Mouse (Mus musculus) spleen, adult 18-20 months (tissue): ENCODE measurements at regions not wholly inside any gene's neighbourhood (a gene's known extent, or its start where the extent isn't known, plus 50 kb on each side); places are given as distances from the start of the nearest gene placed in this dataset.

Source experiments
- DNase-seq, 2 experiments: peaks; one replicate each; pipeline ENCODE4 v3.0.0; 2022; ENCODE audit warnings: mixed read lengths in 2 of 2

DNA sequence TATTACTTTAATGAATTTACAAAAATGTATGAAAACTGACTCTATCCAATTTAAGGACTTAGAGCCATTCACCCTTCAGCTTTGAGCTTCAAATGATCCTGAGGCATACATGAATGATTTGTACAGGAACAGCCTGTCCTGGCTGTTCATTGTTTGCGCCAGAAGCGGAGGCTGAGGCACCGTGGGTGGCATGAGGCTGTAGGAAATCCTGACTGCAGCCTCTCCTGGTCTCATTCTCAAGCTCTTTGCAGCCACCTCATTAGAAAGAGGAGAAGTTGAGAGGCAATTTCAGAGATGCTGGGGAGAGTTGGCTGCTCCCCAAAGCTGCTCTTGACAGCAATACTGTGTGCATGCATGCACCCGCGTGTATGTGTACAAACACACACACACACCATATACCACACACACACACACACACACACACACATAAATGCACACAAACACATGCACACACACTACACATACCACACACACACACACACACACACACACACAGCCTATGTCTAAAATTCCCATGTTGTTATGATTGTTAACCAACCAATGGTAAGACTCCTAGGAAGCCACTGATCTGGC is 434.9 kb upstream of the Btbd3 start:
- no peak for DNase-seq

- DNase-seq, result no peak
These were observed 441.4 kb upstream of the Btbd3 start for GRCm38 (mm10) chr2:137814945-137815344.

- no peak for DNase-seq
These were observed 447.7 kb upstream of the Btbd3 start for GRCm38 (mm10) chr2:137808401-137809230.

DNA sequence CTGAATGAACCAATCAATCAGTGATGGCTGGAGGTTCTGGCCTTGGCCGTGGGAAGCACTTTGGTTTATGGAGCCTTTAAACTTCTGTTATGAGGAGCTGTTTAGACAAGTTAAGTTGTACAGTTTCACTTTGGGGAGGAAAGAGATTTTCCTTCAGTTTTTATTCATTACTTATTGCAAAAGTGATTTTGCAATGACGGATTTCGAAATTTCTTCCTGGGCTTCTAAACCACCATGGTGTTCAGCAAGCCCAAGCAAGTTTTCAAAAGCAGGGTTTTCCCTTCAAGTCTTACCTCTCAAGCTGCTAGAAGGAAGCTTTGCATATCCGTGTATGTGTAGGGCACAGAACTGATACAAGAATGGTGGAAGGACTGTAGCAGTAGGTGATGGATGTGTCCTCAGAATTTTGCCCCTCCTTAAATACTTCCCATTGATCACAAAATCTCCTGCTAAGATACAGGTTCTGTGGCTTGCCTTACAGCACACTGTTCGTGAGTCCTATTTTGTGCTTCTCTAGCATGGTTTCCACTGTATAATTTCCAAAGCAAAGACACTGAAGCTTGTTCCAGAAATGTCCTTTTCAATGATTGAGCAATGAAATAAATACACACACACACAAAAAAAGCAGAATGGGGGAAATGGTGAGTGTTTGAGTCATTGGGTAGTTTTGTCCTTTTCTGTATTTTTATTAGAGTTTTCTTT is 448.6 kb upstream of the Btbd3 start:
- DNase-seq, result no peak

- DNase-seq, result no peak
These were observed 461.5 kb upstream of the Btbd3 start for GRCm38 (mm10) chr2:137794841-137795240.

GRCm38 (mm10) chr2:137784091-137784490 is 472.3 kb upstream of the Btbd3 start:
- DNase-seq, result no peak

DNA sequence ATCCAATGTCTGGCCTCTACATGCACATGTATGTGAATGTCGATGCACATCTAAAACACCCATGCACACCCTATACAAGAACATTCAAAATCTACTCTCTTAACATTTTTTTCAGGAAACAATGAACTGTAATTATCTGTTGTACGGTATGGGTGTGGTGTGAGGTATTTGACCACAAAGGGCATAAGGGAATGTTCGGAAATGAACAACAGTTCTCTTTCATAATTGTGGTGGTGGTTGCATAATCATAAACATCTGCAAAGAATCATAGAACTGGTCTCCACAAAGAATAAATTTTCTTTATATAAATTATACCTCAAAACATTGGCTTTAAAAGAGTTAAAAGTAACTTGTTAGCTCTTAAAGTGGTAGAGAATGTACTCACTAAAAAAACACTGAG is 478.9 kb upstream of the Btbd3 start:
- no peak for DNase-seq

DNA sequence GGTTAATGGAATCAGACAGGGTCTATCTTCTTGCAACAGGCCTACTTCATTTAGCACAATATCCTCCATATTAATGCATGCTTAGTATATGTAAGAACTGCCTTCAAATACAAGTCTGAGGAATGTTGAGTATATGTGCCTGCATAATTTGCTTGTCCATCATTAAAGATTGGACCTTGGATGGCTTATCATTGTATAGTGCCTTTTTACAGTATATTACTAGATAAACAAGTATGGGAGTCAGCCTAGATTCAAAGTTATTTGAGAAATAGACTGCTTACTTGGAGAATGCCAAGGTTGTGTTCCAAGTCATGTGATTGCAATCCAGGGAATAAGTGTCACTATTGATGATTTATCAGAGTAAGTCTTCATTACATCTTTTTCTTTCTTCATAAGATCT is 491.6 kb upstream of the Btbd3 start:
- no peak for DNase-seq

GRCm38 (mm10) chr2:137759455-137759854 is 496.9 kb upstream of the Btbd3 start:
- no peak for DNase-seq

DNA sequence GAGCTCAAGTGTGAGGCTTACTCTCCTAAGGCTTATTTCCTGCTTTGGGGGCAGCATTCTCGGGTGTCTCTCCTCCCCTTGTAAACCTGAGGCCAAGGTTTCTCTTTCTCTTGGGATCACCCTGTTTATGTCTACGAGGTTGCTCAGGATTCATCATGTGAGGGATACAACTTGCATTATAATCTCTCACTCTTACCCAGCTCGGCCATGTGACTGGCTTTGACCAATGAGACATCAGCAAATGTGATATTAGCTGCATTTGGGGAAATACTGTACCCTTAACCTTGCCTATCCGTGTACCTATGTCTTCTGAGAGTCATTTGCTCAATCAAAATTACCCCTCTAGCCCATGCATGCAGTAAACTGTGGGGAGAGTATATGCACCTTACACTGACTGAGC is 498.0 kb upstream of the Btbd3 start:
- no peak for DNase-seq

DNA sequence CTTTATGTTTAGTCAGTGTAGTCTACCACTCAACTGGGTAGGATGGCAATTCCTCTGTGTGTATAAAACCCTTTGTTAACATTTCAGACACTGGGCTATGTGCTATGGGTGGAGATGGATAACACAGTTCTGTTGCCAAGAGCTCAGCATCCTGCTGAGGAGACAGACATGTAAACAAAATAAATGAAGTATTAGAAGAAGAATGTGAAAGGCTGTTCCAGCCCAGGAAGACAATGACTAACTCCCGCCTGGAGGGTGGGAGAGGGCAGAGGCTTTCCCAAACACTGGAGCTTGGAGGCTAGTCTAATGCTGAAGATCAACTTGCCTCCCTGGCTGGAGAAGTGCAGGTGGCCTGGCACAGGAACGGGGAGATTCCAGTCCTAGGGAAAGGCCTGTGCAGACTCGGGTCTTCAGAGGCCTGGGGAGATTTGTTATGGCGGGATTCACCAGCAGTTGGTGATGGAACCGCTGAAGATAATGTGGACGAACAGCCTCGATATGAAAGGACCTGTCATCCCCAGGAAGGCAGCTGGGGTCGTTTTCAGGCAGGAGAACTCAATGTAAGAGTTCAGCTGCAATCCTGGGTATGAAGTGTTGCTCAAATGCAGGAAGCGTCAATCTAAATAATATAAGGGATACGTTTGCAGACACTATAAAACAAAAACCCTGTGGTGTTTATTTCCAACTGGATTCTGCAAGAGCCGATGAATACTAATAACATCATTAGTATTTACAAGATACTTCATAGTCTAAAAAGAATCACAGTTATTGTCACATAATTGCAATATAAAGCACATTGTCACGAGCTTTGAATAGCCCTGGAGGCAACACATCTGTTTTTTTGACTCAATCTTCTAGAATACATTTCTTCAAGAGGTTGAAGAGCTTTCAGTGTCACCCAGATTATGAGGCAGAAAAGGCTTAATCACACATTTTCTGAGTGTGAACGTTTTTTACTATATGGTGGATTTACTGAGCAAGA is 498.8 kb upstream of the Btbd3 start:
- no peak for DNase-seq

GRCm38 (mm10) chr2:137756220-137756619 is 500.1 kb upstream of the Btbd3 start:
- DNase-seq, result no peak

- DNase-seq, result no peak
These were observed 501.9 kb upstream of the Btbd3 start for GRCm38 (mm10) chr2:137754481-137754880.

DNA sequence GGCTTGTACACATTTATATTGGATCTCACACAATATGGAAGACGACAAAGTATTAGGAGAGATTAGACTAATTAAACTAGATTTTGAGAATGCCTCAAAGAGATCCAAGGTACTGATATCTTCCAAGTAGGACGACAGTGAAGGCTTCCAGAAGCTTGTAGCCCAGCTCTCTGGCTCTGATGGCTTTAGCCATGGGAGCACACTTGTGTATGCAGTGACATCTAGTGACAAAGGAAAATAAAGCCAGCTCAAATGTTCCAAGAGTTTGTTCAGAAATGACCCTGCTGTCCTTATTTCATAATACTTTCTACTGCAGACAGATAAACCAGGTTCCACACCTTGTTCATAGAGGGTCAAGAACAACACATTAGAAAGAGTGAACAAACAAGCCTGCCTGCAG is 524.0 kb upstream of the Btbd3 start:
- no peak for DNase-seq

- no peak for DNase-seq
These were observed 525.9 kb upstream of the Btbd3 start for GRCm38 (mm10) chr2:137730472-137730931.

- DNase-seq, result no peak
These were observed 526.5 kb upstream of the Btbd3 start for GRCm38 (mm10) chr2:137729871-137730270.

DNA sequence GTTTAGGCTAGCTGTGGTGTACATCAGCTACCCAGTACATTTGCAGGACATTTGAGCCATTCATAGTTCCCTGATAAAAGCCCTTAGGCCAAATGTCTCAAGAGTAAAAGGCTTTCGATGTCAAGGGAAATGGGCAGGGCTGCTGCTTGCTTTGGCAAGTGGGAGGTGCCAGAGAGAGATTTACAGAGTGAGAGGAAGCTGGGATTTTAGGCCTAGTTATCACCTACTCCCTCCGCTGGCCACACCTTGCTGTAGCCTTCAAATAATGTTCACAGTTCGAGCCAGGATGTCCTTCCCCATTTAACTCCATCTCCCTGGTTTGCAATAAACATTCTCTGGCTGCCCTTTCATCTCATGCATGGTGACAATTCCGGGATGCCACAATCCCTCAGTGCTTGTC is 527.2 kb upstream of the Btbd3 start:
- no peak for DNase-seq

DNA sequence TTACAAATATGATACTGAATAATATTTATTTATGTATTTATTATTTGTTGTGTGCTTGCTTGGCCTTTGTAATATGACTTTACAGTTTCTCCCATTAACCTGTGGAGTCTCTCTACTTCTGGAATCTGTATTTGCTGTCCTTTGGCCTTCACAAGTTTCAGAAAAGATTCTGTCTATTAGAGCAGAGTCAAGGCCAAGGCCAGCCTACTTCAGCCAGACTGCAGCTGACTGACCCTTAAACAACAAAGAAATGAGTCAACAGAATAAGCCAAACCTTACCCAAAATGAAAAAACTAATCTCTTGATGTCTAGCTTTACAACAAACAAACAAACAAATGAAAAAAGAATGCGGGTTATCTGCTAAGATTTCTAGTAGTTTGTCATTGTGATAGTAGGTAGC is 532.7 kb upstream of the Btbd3 start:
- no peak for DNase-seq

DNA sequence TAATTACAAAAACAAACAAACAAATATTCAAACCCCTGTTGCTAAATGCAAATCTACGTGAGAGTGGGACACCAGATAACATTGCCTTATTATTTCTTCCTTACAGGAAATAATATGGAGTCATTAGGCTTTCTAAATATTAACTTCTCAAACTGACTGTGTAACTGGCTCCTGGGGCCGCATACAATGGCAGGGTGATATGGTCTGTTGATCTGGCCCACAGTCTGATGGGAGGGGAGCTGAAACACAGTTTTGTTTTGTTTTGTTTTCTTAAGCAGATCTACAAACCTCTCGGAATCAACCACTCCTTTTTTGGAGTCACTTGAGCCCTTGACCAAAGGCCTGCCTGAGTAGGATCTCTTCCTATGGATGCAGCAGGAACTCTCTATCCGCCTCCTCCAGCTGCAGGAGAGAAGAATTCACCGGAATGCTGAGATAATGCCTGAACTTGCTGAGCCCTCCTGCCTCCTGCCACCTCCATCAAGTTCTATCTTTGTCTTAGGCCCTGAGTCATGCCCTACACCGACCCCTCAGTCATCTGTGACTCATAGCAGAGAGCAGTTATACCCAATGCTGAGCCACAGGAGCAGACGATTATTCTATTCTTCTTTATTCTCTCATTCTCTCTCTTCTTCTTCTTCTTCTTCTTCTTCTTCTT is 534.5 kb upstream of the Btbd3 start:
- DNase-seq, result no peak

DNA sequence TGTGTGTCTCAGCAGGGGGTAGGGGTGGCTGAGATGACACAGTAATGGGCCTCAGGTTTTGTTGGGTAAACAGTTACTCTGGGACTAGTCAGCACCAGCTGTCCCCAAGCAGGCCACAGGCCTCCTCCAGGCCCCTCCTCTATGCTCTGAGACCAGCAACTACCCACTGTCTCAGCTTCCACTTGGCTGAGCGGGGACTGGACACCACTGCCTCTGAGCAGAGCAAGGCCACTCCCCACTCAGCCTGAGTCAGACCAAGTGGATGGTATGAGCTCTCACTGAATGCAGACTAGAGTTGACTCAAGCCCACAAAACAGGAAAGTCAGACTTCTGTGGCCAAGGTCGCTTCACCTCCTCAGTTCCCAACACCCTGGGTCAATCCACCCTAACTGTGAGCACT is 540.5 kb upstream of the Btbd3 start:
- no peak for DNase-seq

GRCm38 (mm10) chr2:137706528-137706988 is 549.8 kb upstream of the Btbd3 start:
- DNase-seq, result no peak
